8 mouse cellular contexts compared by ENCODE assay signal in the genomic region with DNA sequence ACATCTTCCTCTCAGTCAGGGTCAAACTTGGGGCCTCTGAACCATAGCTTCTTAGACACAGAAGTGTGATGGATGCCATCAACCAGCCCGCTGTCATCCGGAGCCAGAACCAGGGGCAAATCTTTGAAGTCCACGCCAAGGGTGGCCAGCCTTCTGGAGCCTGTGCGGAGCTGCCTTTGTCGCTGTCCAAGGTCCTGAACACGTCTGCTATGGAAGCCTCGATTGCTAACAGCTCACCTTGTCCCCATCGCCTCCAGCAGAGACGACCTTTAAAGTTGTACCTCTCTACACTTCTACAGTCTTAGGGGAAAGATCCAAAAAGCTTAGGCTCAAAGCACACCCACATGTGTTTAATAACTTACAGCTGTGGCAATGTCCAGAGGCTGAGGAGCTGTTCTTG. TPM values are rescaled to one million over a fixed set of nuclear protein-coding genes. Genes with fewer than 3 reads are reported as not detected.
DNase-seq lines count a peak whose midpoint lies in the region; ATAC-seq and TF ChIP-seq lines count a peak whose summit lies in the region.

No protein-coding gene starts in this region.

- no peak overlapping the region for H3K27ac ChIP-seq in layer of hippocampus, adult 2 months

- peak; percentile 79 for DNase-seq in CD4-positive, CD25-positive, alpha-beta regulatory T cell, adult 2 months (ENCODE audit: low read depth, low spot score)
- peak; percentile 35 for DNase-seq in right cerebral cortex, postnatal 14 days
- no peak for DNase-seq in right cerebral cortex, postnatal 25 days
- peak; percentile 89 for DNase-seq in heart, postnatal 4 days
- DNase-seq in lung, postnatal 25 days (ENCODE audit: low spot score) = peak; percentile 56
- DNase-seq in thymus, postnatal 14 days = peak; percentile 69
- DNase-seq in layer of hippocampus, adult 2 months (ENCODE audit: low spot score in 2 of 2) = no peak

- H3K4me3 ChIP-seq in layer of hippocampus, adult 2 months = no peak overlapping the region

- ATAC-seq in CD4-positive, CD25-positive, alpha-beta regulatory T cell, adult 4 months = no peak

- TF ChIP-seq CTCF in layer of hippocampus, adult 2 months (conservative IDR thresholded peaks at IDR 0.05) = no peak

RNA-seq across cellular contexts. Expression of gene Gas2l2, which starts 8.0 kb away (rescaled TPM):
- polyA plus RNA-seq in CD4-positive, CD25-positive, alpha-beta regulatory T cell, adult 4 months (2017; shearing (Covaris generic)) = not detected
- not detected for total RNA-seq in heart, postnatal 4 days (2021)
- under 1 TPM in 1 of 2 experiments, not detected in 1; 0.28 TPM for total RNA-seq in layer of hippocampus, adult 2 months (2021)

RNA-seq across cellular contexts. Expression of gene Rasl10b, which starts 12.4 kb away (rescaled TPM):
- polyA plus RNA-seq in CD4-positive, CD25-positive, alpha-beta regulatory T cell, adult 4 months (2017; shearing (Covaris generic)) = not detected
- total RNA-seq in heart, postnatal 4 days (2021) = 10 to 100 TPM; 31.5 to 32.3 TPM
- 100 to 1,000 TPM; 229 to 234 TPM for total RNA-seq in layer of hippocampus, adult 2 months (2021)

RNA-seq across cellular contexts. Expression of gene 1700020L24Rik, which starts 16.2 kb away (rescaled TPM):
- under 1 TPM in 1 of 2 experiments, not detected in 1; 0.85 TPM for polyA plus RNA-seq in CD4-positive, CD25-positive, alpha-beta regulatory T cell, adult 4 months (2017; shearing (Covaris generic))
- under 1 TPM in 1 of 2 experiments, not detected in 1; 0.56 TPM for total RNA-seq in heart, postnatal 4 days (2021)
- not detected for total RNA-seq in layer of hippocampus, adult 2 months (2021)

RNA-seq across cellular contexts. Expression of gene Mmp28, which starts 41.6 kb away (rescaled TPM):
- polyA plus RNA-seq in CD4-positive, CD25-positive, alpha-beta regulatory T cell, adult 4 months (2017; shearing (Covaris generic)) = not detected
- 1 to 10 TPM; 7.0 to 7.1 TPM for total RNA-seq in heart, postnatal 4 days (2021)
- total RNA-seq in layer of hippocampus, adult 2 months (2021) = 1 to 10 TPM; 3.0 to 3.3 TPM

RNA-seq across cellular contexts. Expression of gene Taf15, which starts 51.6 kb away (rescaled TPM):
- 10 to 100 TPM; 20.6 to 22.0 TPM for polyA plus RNA-seq in CD4-positive, CD25-positive, alpha-beta regulatory T cell, adult 4 months (2017; shearing (Covaris generic))
- total RNA-seq in heart, postnatal 4 days (2021) = 10 to 100 TPM; 59.2 to 62.8 TPM
- total RNA-seq in layer of hippocampus, adult 2 months (2021) = 10 to 100 TPM; 81.2 to 93.6 TPM

Comparison
In these comparisons a context has a peak if more than half of its experiments do, and no peak if none do; other contexts are left out.
1. DNase-seq: peak in CD4-positive, CD25-positive, alpha-beta regulatory T cell, adult 2 months (single experiment), right cerebral cortex, postnatal 14 days (single experiment), heart, postnatal 4 days (single experiment), lung, postnatal 25 days (single experiment) and thymus, postnatal 14 days (single experiment); none in right cerebral cortex, postnatal 25 days (single experiment) and layer of hippocampus, adult 2 months (0 of 2).
2. RNA of gene Rasl10b, which starts 12.4 kb away (total RNA-seq): 229 to 234 TPM in layer of hippocampus, adult 2 months; 31.5 to 32.3 TPM in heart, postnatal 4 days; every median in the first group is over 4 times any median in the second.